Mouse (Mus musculus) MEL (cell line): ENCODE measurements around the gene Spred3. TPM values are rescaled to one million over a fixed set of nuclear protein-coding genes. Genes with fewer than 3 reads are reported as not detected.

Source experiments
- DNase-seq: peaks from one replicate; pipeline ENCODE4 v3.0.0; 2011; ENCODE audit warnings: low read depth, low spot score
- H3K27ac ChIP-seq: 2 replicates; pipeline ENCODE4 v1.5.1; 2012; ENCODE audit warnings: low read depth, mild to moderate bottlenecking, control low read depth, low read length, moderate library complexity; ENCODE audit not compliant: control insufficient read depth
- H3K27me3 ChIP-seq, 2 experiments: fragments of 150-350 bp in 1 of 2; sonication (generic) in 1 of 2; 2 replicates each; pipeline ENCODE4 v1.6.1; 2012; ENCODE audit warnings: low read length in 2 of 2, mild to moderate bottlenecking in 2 of 2, improper control_type of control experiment in 1 of 2, moderate library complexity in 1 of 2; ENCODE audit not compliant: insufficient read depth in 2 of 2, control insufficient read depth in 1 of 2
- H3K36me3 ChIP-seq, 2 experiments: 2 replicates each; pipeline ENCODE4 v1.6.1; 2012 to 2014; ENCODE audit warnings: low read length in 2 of 2, improper control_type of control experiment in 1 of 2, inconsistent platforms in 1 of 2, mild to moderate bottlenecking in 1 of 2; ENCODE audit not compliant: insufficient read depth in 2 of 2, control insufficient read depth in 1 of 2
- H3K4me1 ChIP-seq, 2 experiments: fragments of 150-350 bp in 1 of 2; sonication (generic) in 1 of 2; 2 replicates each; pipeline ENCODE4 v1.6.1; 2012; ENCODE audit warnings: low read length in 2 of 2, improper control_type of control experiment in 1 of 2, mild to moderate bottlenecking in 1 of 2; ENCODE audit not compliant: insufficient read depth in 2 of 2, control insufficient read depth in 1 of 2
- H3K4me3 ChIP-seq, 2 experiments: fragments of 150-350 bp in 1 of 2; sonication (generic) in 1 of 2; 2 replicates each; pipeline ENCODE4 v1.5.1; 2012; ENCODE audit warnings: low read depth in 2 of 2, low read length in 2 of 2, mild to moderate bottlenecking in 2 of 2, moderate library complexity in 2 of 2, control low read depth in 1 of 2, improper control_type of control experiment in 1 of 2; ENCODE audit not compliant: control insufficient read depth in 1 of 2, insufficient read depth in 1 of 2
- H3K79me2 ChIP-seq: 2 replicates; pipeline ENCODE4 v1.6.1; 2012; ENCODE audit warnings: mild to moderate bottlenecking, low read length, moderate library complexity; ENCODE audit not compliant: control insufficient read depth, poor library complexity, insufficient read depth
- H3K9ac ChIP-seq: 2 replicates; pipeline ENCODE4 v1.6.1; 2012; ENCODE audit warnings: low read depth, mild to moderate bottlenecking, control low read depth, low read length, moderate library complexity; ENCODE audit not compliant: control insufficient read depth, poor library complexity, severe bottlenecking
- H3K9me3 ChIP-seq: fragments of 150-350 bp; sonication (generic); replicated peaks from 2 replicates; pipeline ENCODE4 v1.6.1; 2012; ENCODE audit warnings: mild to moderate bottlenecking, low read length, improper control_type of control experiment, moderate library complexity; ENCODE audit not compliant: insufficient read depth
- CHD1 ChIP-seq: IDR thresholded peaks from 2 replicates; pipeline ENCODE4 v1.6.1; 2012; ENCODE audit warnings: low read depth, mild to moderate bottlenecking, inconsistent platforms, low read length, improper control_type of control experiment
- CHD2 ChIP-seq: IDR thresholded peaks from 2 replicates; pipeline ENCODE4 v1.6.1; 2011; ENCODE audit warnings: low read length, improper control_type of control experiment
- CTCF ChIP-seq, 3 experiments: IDR thresholded peaks in 2 of 3; conservative IDR thresholded peaks in 1 of 3; 2 replicates each; pipeline ENCODE4 v1.5.1; 2011 to 2012; ENCODE audit warnings: low read length in 3 of 3, low read depth in 2 of 3, mild to moderate bottlenecking in 2 of 3, improper control_type of control experiment in 1 of 3, inconsistent platforms in 1 of 3, mixed read lengths in 1 of 3, moderate library complexity in 1 of 3; ENCODE audit not compliant: control insufficient read depth in 1 of 3, insufficient read depth in 1 of 3, poor library complexity in 1 of 3, severe bottlenecking in 1 of 3
- GABPA ChIP-seq: IDR thresholded peaks from 2 replicates; pipeline ENCODE4 v1.6.1; 2012; ENCODE audit warnings: low read depth, mild to moderate bottlenecking, inconsistent platforms, low read length, improper control_type of control experiment, moderate library complexity
- GATA1 ChIP-seq: IDR thresholded peaks from 2 replicates; pipeline ENCODE4 v1.6.1; 2011; ENCODE audit warnings: low read depth, low read length, improper control_type of control experiment
- MEF2A ChIP-seq: IDR thresholded peaks from 2 replicates; pipeline ENCODE4 v1.6.1; 2014; ENCODE audit warnings: low read depth, mild to moderate bottlenecking, inconsistent platforms, low read length, improper control_type of control experiment; ENCODE audit not compliant: poor library complexity, insufficient replicate concordance, severe bottlenecking; ENCODE audit errors: extremely low read depth
- MYB ChIP-seq: IDR thresholded peaks from 2 replicates; pipeline ENCODE4 v1.6.1; 2011; ENCODE audit warnings: mild to moderate bottlenecking, low read depth, low read length, improper control_type of control experiment
- NELFE ChIP-seq: IDR thresholded peaks from 2 replicates; pipeline ENCODE4 v1.6.1; 2011; ENCODE audit warnings: low read depth, low read length, improper control_type of control experiment
- NRF1 ChIP-seq: IDR thresholded peaks from 2 replicates; pipeline ENCODE4 v1.6.1; 2014; ENCODE audit warnings: low read depth, mild to moderate bottlenecking, inconsistent platforms, low read length, improper control_type of control experiment, moderate library complexity; ENCODE audit not compliant: poor library complexity, insufficient read depth, severe bottlenecking
- POLR2AphosphoS5 ChIP-seq: IDR thresholded peaks from 2 replicates; pipeline ENCODE4 v1.6.1; 2012; ENCODE audit warnings: low read depth, borderline replicate concordance, mild to moderate bottlenecking, inconsistent platforms, low read length, moderate library complexity, mixed read lengths
- RAD21 ChIP-seq: IDR thresholded peaks from 2 replicates; pipeline ENCODE4 v1.6.1; 2011; ENCODE audit warnings: mild to moderate bottlenecking, low read depth, low read length, improper control_type of control experiment
- SIN3A ChIP-seq: IDR thresholded peaks from 2 replicates; pipeline ENCODE4 v1.6.1; 2012; ENCODE audit warnings: low read length, improper control_type of control experiment, inconsistent platforms
- SMC3 ChIP-seq: IDR thresholded peaks from 2 replicates; pipeline ENCODE4 v1.6.1; 2011; ENCODE audit warnings: low read depth, low read length, improper control_type of control experiment
- TCF12 ChIP-seq: IDR thresholded peaks from 2 replicates; pipeline ENCODE4 v1.6.1; 2014; ENCODE audit warnings: low read depth, mild to moderate bottlenecking, inconsistent platforms, low read length, improper control_type of control experiment, moderate library complexity
- UBTF ChIP-seq: IDR thresholded peaks from 2 replicates; pipeline ENCODE4 v1.6.1; 2012; ENCODE audit warnings: low read depth, mild to moderate bottlenecking, inconsistent platforms, low read length, improper control_type of control experiment, moderate library complexity, borderline replicate concordance; ENCODE audit not compliant: insufficient read depth
- ZMIZ1 ChIP-seq: IDR thresholded peaks from 2 replicates; pipeline ENCODE4 v1.6.1; 2012; ENCODE audit warnings: low read depth, mild to moderate bottlenecking, inconsistent platforms, low read length, improper control_type of control experiment, moderate library complexity
- ZNF384 ChIP-seq: IDR thresholded peaks from 2 replicates; pipeline ENCODE4 v1.6.1; 2012; ENCODE audit warnings: low read depth, mild to moderate bottlenecking, inconsistent platforms, low read length, improper control_type of control experiment
- polyA plus RNA-seq, 2 experiments: library from polyadenylated mRNA; stranded (reverse) in 1 of 2; unstranded in 1 of 2; fragments of >175 nt in 1 of 2; fragments of >200 nt in 1 of 2; gene quantifications; 2 replicates each; pipeline versions ENCODE4 v1.2.1 to v1.2.4; 2012; ENCODE audit warnings: low replicate concordance in 2 of 2, low read depth in 1 of 2; ENCODE audit not compliant: insufficient read length in 2 of 2, insufficient read depth in 1 of 2, missing spikeins in 1 of 2
- total RNA-seq: library from RNA; depleted of rRNA; stranded (reverse); fragments of 300-350 nt; gene quantifications from 2 replicates; pipeline ENCODE4 v1.2.3, GENCODE M21; 2012

The Spred3 gene
- total and polyA plus RNA-seq, 3 experiments, result 0.42 to 3.9 TPM; not detected in 1

- TF ChIP-seq TCF12 (0 out of 2 replicates have a peak, but pooled peaks have one; percentile 22), GABPA (no peak), ZNF384 (no peak), MEF2A (no peak), NRF1 (0 out of 2 replicates have a peak, but pooled peaks have one; percentile 32), POLR2AphosphoS5 (no peak), RAD21 (no peak), NELFE (peak; percentile 61), MYB (no peak)
Observed at GRCm38 (mm10) chr7:29155196-29155837, 14.9 kb downstream of the Spred3 start (continued).

GRCm38 (mm10) chr7:29154018-29154720 is 16.0 kb downstream of the Spred3 start:
- TF ChIP-seq CHD2, result no peak
- TF ChIP-seq SIN3A, result no peak
- peak; percentile 22; the same call in 1 of the 2 replicates for TF ChIP-seq SMC3
- TF ChIP-seq UBTF, result no peak
- TF ChIP-seq RAD21, result peak; percentile 9
- TF ChIP-seq CHD1, result no peak
- peak; percentile 26 to 43 (median 41); a peak in 4 of 6 replicates for TF ChIP-seq CTCF (IDR thresholded peaks at IDR 0.05 in 2 of 3, conservative IDR thresholded peaks at IDR 0.05 in 1 of 3; ENCODE audit: control insufficient read depth in 1 of 3, insufficient read depth in 1 of 3, low read depth in 2 of 3, low read length in 3 of 3, poor library complexity in 1 of 3, severe bottlenecking in 1 of 3)
- TF ChIP-seq GATA1, result no peak
- TF ChIP-seq ZMIZ1, result no peak
- TF ChIP-seq, all 39 proteins: peak for 3
- Histone ChIP-seq H3K4me3 (no peak overlapping the region), H3K27me3 (no peaks in the 10 kb centered on the region), H3K9ac (no peak overlapping the region), H3K27ac (no peak overlapping the region), H3K4me1 (peaks cover 0 to 11% of the 10 kb centered on the region in 2 experiments; a peak in 1 of 4 replicates), H3K79me2 (no peaks in the 10 kb centered on the region; the same call in 1 of the 2 replicates), H3K36me3 (no peaks in the 10 kb centered on the region; a peak in 1 of 4 replicates), H3K9me3 (no peaks in the 10 kb centered on the region)
- peak; percentile 42 for DNase-seq
